Mouse (Mus musculus) induced T-regulatory cell, adult 2 months (primary cell): ENCODE measurements at regions not wholly inside any gene's neighbourhood (a gene's known extent, or its start where the extent isn't known, plus 50 kb on each side); places are given as distances from the start of the nearest gene placed in this dataset.

ENCODE experiments used
- DNase-seq: peaks from one replicate; pipeline ENCODE4 v3.0.0-alpha.2; 2012; ENCODE audit warnings: low read depth

DNA sequence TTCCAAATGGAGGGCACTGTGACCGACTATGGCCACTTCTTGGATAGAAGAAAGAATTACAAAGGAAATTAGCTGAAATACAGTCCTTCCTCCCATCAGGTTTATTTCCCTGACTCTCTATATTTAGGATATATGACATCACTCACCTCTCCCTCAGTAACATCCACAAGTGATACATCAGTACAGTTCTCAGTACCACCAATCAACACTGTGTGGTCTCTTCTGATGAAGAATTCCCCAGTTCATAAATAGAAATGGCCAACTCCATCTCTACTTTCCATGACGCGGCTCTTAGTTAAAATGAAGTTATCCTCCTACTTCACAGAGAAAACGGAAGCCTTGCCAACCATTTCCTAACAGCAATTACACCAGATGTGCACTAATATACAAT is 208.3 kb upstream of the Dio2 start:
- DNase-seq, result no peak

- DNase-seq, result no peak
These were observed 207.7 kb upstream of the Dio2 start for GRCm38 (mm10) chr12:90945743-90946527.

DNA sequence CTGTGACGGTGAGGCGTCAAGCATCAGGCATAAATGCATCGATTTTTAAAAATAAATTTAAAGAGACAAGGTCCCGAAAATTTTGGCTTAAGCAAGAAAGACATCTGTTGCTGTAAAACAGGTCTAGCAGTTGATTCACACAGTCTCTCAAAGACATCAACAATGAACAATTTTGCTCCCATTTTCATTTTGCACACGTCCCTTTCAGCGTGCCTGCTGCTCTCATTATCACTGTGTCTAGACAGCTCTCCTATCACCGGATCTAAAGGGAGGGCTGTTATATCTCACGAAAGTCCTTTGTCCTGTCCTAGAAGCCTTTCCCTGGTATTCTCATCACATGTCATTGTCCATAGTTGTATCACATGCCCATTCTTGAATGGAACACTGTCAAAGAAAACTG is 194.4 kb upstream of the Dio2 start:
- no peak for DNase-seq

GRCm38 (mm10) chr12:90932201-90932600 is 194.0 kb upstream of the Dio2 start:
- DNase-seq, result no peak

GRCm38 (mm10) chr12:90930091-90930715 is 192.0 kb upstream of the Dio2 start:
- no peak for DNase-seq

DNA sequence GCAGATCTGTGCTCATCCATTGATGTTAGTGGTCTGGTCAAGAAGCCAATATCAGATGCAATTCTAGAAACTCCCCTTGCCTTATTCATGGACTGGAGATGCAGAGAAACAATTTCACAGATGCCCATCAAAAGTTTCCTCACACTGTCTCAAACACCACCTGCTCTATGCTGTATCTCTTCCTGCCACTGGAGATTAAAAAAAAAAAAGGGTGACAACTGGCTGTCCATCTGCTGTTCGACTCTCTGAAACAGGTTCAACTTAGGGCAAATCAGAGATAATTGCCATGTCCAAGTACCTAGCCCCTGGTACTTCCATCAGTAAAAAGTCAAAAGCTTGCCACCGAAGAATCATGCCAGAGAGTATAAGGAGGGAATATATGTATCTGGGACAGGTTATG is 185.4 kb upstream of the Dio2 start:
- DNase-seq, result no peak

- DNase-seq, result no peak
These were observed 184.9 kb upstream of the Dio2 start for GRCm38 (mm10) chr12:90923148-90923547.

DNA sequence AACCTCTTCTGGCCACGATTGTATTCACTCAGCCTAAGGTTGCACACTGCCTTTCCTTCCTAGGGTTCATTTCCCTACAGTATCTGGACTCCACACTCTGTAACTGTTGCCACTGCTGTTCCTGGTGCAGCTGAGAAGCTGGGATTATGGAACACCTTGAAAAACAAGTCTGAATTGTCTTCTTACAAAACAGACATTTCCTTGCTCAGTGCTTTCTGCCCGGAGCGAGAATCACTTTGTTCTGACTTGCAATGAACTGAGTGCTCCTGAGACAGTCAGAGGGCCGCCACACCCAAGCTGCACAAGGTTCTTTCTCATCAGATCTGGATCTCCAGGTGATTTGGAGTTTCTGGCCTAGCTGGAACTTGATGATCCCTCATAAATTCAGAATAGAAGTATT is 183.0 kb upstream of the Dio2 start:
- DNase-seq, result no peak

DNA sequence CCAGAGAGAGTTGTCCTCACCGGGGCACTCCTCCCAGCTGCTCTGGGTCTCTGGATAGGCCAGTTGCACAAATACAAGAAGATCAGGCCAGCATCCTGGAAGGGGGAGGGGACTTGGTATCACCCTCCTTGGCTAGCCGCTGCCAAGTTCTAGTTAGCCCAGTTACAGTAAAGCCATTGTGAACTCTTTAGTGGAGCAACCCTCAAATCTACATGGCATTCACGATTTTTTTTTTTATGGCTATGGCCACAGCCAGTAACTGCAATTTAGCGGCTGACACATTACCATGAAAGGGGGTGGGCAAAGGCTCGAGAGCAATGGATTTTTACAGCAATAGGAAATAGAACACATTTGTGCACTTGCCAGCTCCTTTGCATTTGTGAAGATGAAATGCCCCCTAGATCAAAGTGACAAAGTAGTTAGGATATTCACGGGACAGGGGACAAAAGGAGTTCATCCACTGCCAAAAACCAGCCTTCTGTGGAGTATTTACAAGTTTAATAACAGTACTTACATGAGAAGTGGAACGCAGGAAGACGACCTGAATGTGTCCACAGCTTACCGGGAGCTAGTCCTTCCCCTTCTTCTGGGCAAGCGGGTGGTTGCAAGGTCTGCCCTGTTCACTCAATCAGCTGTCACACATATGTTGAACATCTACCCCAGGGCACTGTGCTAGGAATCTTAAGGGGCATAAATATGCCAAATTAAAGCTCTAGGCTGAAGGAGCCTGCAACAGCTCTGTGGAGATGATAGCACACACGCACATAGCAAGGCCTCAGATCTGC is 177.9 kb upstream of the Dio2 start:
- DNase-seq, result no peak

DNA sequence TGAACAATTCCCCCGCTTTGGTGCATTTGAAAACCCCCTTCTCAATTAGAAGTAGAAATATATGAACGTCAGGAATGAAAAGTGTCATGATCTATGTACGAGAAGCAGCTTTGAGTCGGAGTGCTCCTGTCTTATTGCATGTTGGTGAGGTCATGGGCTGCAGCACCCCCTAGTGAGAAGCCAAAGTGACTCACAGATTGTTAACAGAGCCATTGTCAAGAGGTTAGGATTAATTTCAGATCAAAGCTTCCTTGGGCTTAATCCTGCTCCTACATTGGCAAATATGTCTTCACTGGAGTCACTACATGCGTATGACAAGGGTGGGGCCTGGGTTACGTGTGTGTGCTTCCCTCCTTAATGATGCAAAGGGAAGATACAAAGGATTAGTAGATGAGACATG is 165.8 kb upstream of the Dio2 start:
- DNase-seq, result peak; percentile 1

GRCm38 (mm10) chr12:90893655-90894370 is 155.6 kb upstream of the Dio2 start:
- no peak for DNase-seq

DNA sequence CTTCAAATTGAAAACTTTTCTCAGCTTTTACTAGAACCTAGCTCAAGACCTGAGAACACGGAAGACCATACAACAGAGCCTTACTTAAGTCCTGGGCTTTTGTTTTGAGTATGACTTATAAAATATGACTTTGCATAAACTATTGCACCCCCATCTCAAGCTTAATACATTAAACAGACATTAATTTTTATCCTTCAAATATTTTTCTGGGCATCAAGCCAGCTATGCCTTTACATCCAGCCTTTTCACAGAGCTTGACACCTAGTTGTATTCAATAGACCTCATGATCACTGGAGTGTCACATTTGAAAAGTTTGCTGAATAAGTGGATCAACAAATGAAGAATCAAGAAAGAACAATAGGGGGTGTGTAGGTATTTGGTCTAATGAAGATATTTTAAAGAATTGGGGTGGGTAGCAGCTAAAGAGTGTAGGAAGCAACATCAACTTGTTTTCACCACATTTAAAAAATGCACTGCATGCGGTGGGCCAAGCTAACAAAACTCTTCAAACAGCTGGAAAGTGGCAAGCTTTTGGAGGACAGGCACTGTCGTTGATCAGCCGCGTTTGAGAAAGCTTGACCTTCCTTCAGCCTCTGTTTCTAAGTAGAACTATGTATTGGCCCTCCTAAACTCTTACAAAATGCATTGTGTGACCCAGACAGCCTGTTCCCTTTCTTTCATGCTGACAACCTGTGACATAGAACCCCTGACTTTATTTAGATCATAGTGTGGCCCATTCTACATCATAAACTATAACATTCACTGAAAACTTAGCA is 138.2 kb upstream of the Dio2 start:
- DNase-seq, result no peak

- no peak for DNase-seq
These were observed 136.6 kb upstream of the Dio2 start for GRCm38 (mm10) chr12:90874840-90875239.

- no peak for DNase-seq
These were observed 135.7 kb upstream of the Dio2 start for GRCm38 (mm10) chr12:90873959-90874358.

- no peak for DNase-seq
These were observed 128.4 kb upstream of the Dio2 start for GRCm38 (mm10) chr12:90866597-90866996.

DNA sequence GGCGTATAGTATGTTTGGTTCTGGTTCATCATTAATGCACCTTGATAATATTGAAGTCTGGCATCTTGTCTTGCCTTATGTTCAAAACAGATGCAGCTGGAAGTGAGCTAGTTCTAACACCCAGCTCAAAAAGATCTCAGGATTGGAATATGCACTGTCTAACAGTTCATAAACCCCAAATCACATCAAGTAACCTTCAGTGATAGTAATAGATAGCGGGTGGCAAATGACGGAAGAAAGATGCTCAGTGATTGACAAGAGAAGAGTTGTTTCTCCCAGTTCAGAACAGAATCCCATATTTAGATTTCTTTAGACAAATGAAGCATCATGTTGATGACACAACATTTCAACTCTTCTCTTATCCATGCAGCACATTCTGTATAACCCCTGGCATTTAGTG is 124.4 kb upstream of the Dio2 start:
- no peak for DNase-seq

DNA sequence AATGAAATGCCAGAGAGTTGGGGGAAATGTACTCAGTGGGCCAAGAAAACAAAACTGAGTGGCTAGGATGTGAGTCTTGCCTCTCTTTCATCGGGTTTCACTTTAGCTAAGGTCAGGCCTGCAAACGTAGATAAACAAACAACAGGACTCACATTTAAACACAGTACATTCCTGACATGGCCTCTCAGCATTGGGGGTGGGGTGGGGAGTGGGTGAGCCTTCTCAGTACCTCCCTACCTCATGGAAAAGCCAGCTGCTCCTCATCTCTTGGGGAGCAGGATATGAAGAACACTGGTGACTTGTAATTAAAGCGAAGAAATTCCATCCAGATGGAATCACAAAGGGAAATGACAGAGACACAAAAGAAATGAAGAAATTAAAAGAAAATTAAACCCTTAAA is 119.5 kb upstream of the Dio2 start:
- no peak for DNase-seq

DNA sequence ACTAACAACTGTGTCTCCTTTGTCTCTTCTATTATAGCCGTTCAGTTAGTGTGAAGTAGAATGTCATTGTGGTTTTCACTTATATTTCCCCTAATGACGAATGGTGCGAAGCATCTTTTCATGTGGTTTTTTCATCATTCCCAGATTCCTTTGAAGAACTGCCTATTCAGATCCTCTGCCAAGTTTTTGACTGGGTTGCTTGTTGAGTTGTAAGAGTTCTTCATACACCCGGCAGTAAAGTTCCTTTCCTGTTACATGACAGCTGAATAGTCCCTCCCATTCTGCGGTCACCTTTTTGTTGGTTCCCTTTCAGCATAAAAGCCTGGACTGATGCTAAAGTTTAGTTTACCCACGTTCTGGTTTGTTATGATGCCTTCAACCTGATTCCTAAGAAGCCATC is 72.4 kb upstream of the Dio2 start:
- no peak for DNase-seq

- no peak for DNase-seq
These were observed 52.3 kb upstream of the Dio2 start for GRCm38 (mm10) chr12:90790562-90790961.
